Mouse (Mus musculus) hindbrain, embryonic 13.5 days (tissue): ENCODE measurements around the gene Trmt5. TPM values are rescaled to one million over a fixed set of nuclear protein-coding genes. Genes with fewer than 3 reads are reported as not detected.

Experiments used
- ATAC-seq: fragments of 200-750 bp; cut with Nextera tagmentation; 2 replicates; pipeline ENCODE4 v1.8.0; 2017; ENCODE audit warnings: moderate TSS enrichment; ENCODE audit not compliant: low FRiP score
- H3K27ac ChIP-seq: fragments of 300-500 bp; sonication (generic); 2 replicates; pipeline ENCODE4 v1.5.1; 2015; ENCODE audit warnings: inconsistent platforms, mild to moderate bottlenecking, moderate library complexity
- H3K27me3 ChIP-seq: fragments of 300-500 bp; sonication (generic); 2 replicates; pipeline ENCODE4 v1.6.1; 2015; ENCODE audit warnings: mild to moderate bottlenecking, inconsistent platforms
- H3K36me3 ChIP-seq: fragments of 300-500 bp; sonication (generic); 2 replicates; pipeline ENCODE4 v1.6.1; 2015; ENCODE audit warnings: mild to moderate bottlenecking, inconsistent platforms
- H3K4me1 ChIP-seq: fragments of 300-500 bp; sonication (generic); replicated peaks from 2 replicates; pipeline ENCODE4 v1.6.1; 2015; ENCODE audit warnings: inconsistent platforms
- H3K4me2 ChIP-seq: fragments of 300-500 bp; sonication (generic); 2 replicates; pipeline ENCODE4 v1.6.1; 2015; ENCODE audit warnings: inconsistent platforms, mild to moderate bottlenecking, moderate library complexity
- H3K4me3 ChIP-seq: fragments of 300-500 bp; sonication (generic); 2 replicates; pipeline ENCODE4 v1.5.1; 2015; ENCODE audit warnings: mild to moderate bottlenecking, inconsistent platforms
- H3K9ac ChIP-seq: fragments of 300-500 bp; sonication (generic); 2 replicates; pipeline ENCODE4 v1.6.1; 2015; ENCODE audit warnings: mild to moderate bottlenecking, inconsistent platforms
- H3K9me3 ChIP-seq: fragments of 300-500 bp; sonication (generic); 2 replicates; pipeline ENCODE4 v1.6.1; 2016; ENCODE audit warnings: inconsistent platforms
- WGBS: fragments of 180-500 bp; shearing (Covaris S2); methylation state at CpG from one replicate; pipeline ENCODE4 v1.1.7; 2015; 5-methylcytosine and 5-hydroxymethylcytosine counted together
- polyA plus RNA-seq: library from polyadenylated mRNA; unstranded; fragments of >200 nt; fragmentation: Nextera tagmentation; extraction: Ambion mirVana; gene quantifications from 2 replicates; pipeline ENCODE4 v1.2.1, GENCODE M21; 2015

Gene Trmt5
- polyA plus RNA-seq, 1 experiment from 2014 or later, result 12.9 TPM

GRCm38 (mm10) chr12:73308711-73309110 lies 22.2 kb upstream of the Trmt5 start:
- Histone ChIP-seq H3K9ac (no peak overlapping the region), H3K4me1 (no peaks in the 10 kb centered on the region), H3K27ac (no peak overlapping the region), H3K36me3 (peaks cover 12% of the 10 kb centered on the region), H3K4me3 (no peak overlapping the region), H3K9me3 (no peaks in the 10 kb centered on the region), H3K4me2 (no peak overlapping the region), H3K27me3 (no peaks in the 10 kb centered on the region)
- ATAC-seq, result no peak
- 92% methylated on average over 2 of the region's 2 CpGs for WGBS

- no peak for ATAC-seq
- H3K9me3 ChIP-seq, result no peaks in the 10 kb centered on the region
- no peak overlapping the region for H3K4me3 ChIP-seq
- H3K27me3 ChIP-seq, result no peaks in the 10 kb centered on the region
- 91% methylated on average over 4 of the region's 4 CpGs for WGBS
- no peak overlapping the region for H3K4me2 ChIP-seq
- no peak overlapping the region for H3K27ac ChIP-seq
- H3K36me3 ChIP-seq, result peaks cover 16% of the 10 kb centered on the region
- H3K4me1 ChIP-seq, result no peaks in the 10 kb centered on the region
- H3K9ac ChIP-seq, result no peak overlapping the region
Observed at GRCm38 (mm10) chr12:73307750-73308149, 21.2 kb upstream of the Trmt5 start.

GRCm38 (mm10) chr12:73304636-73305035 lies 18.1 kb upstream of the Trmt5 start:
- H3K4me3 ChIP-seq, result no peak overlapping the region
- no peaks in the 10 kb centered on the region for H3K4me1 ChIP-seq
- 85% methylated on average over 4 of the region's 4 CpGs for WGBS
- peaks cover 35% of the 10 kb centered on the region for H3K36me3 ChIP-seq
- H3K9ac ChIP-seq, result no peak overlapping the region
- H3K9me3 ChIP-seq, result no peaks in the 10 kb centered on the region
- no peak overlapping the region for H3K27ac ChIP-seq
- ATAC-seq, result no peak
- H3K27me3 ChIP-seq, result no peaks in the 10 kb centered on the region
- H3K4me2 ChIP-seq, result no peak overlapping the region

GRCm38 (mm10) chr12:73300531-73300930 lies 14.0 kb upstream of the Trmt5 start:
- H3K9ac ChIP-seq, result no peak overlapping the region
- H3K4me1 ChIP-seq, result no peaks in the 10 kb centered on the region
- WGBS, result 92% methylated on average over 2 of the region's 2 CpGs
- H3K4me2 ChIP-seq, result no peak overlapping the region
- H3K27ac ChIP-seq, result no peak overlapping the region
- H3K36me3 ChIP-seq, result peaks cover 45% of the 10 kb centered on the region
- no peak for ATAC-seq
- no peak overlapping the region for H3K4me3 ChIP-seq
- H3K27me3 ChIP-seq, result no peaks in the 10 kb centered on the region
- no peaks in the 10 kb centered on the region for H3K9me3 ChIP-seq

GRCm38 (mm10) chr12:73298621-73299020 lies 12.1 kb upstream of the Trmt5 start:
- no peak for ATAC-seq
- Histone ChIP-seq H3K9ac (no peak overlapping the region), H3K27me3 (no peaks in the 10 kb centered on the region), H3K4me1 (no peaks in the 10 kb centered on the region), H3K36me3 (peaks cover 61% of the 10 kb centered on the region), H3K9me3 (no peaks in the 10 kb centered on the region), H3K4me2 (no peak overlapping the region), H3K27ac (no peak overlapping the region), H3K4me3 (no peak overlapping the region)
- WGBS, result 91% methylated on average over 5 of the region's 5 CpGs

GRCm38 (mm10) chr12:73295505-73296140 lies 9.1 kb upstream of the Trmt5 start:
- no peak for ATAC-seq
- WGBS, result 84% methylated on average over 11 of the region's 11 CpGs
- Histone ChIP-seq H3K27ac (no peak overlapping the region), H3K4me3 (no peak overlapping the region), H3K4me2 (no peak overlapping the region), H3K9ac (no peak overlapping the region), H3K27me3 (no peaks in the 10 kb centered on the region), H3K4me1 (no peaks in the 10 kb centered on the region), H3K9me3 (no peaks in the 10 kb centered on the region), H3K36me3 (peaks cover 53% of the 10 kb centered on the region)

GRCm38 (mm10) chr12:73294884-73295283 lies 8.4 kb upstream of the Trmt5 start:
- Histone ChIP-seq H3K4me1 (no peaks in the 10 kb centered on the region), H3K9ac (no peak overlapping the region), H3K36me3 (peaks cover 46% of the 10 kb centered on the region), H3K4me2 (no peak overlapping the region), H3K9me3 (no peaks in the 10 kb centered on the region), H3K27me3 (no peaks in the 10 kb centered on the region), H3K27ac (no peak overlapping the region), H3K4me3 (no peak overlapping the region)
- ATAC-seq, result no peak

- H3K27ac ChIP-seq, result no peak overlapping the region
- H3K36me3 ChIP-seq, result peaks cover 24% of the 10 kb centered on the region
- H3K4me1 ChIP-seq, result peaks cover 19% of the 10 kb centered on the region
- H3K9me3 ChIP-seq, result no peaks in the 10 kb centered on the region
- no peak overlapping the region for H3K4me3 ChIP-seq
- ATAC-seq, result no peak
- no peak overlapping the region for H3K4me2 ChIP-seq
- 95% methylated on average over 3 of the region's 3 CpGs for WGBS
- no peak overlapping the region for H3K9ac ChIP-seq
- H3K27me3 ChIP-seq, result no peaks in the 10 kb centered on the region
Observed at GRCm38 (mm10) chr12:73288626-73289025, 2.1 kb upstream of the Trmt5 start.

- H3K4me3 ChIP-seq, result peak overlapping the region; percentile 55
- 73% methylated on average over 8 of the region's 8 CpGs for WGBS
- peaks cover 22% of the 10 kb centered on the region for H3K4me1 ChIP-seq
- H3K9ac ChIP-seq, result peak overlapping the region; percentile 78; the same call in 1 of the 2 replicates
- H3K27me3 ChIP-seq, result no peaks in the 10 kb centered on the region
- peaks cover 24% of the 10 kb centered on the region for H3K36me3 ChIP-seq
- no peak overlapping the region for H3K27ac ChIP-seq
- no peaks in the 10 kb centered on the region for H3K9me3 ChIP-seq
- H3K4me2 ChIP-seq, result peak overlapping the region; percentile 62
- ATAC-seq, result no peak
Observed at GRCm38 (mm10) chr12:73287609-73288008, 1.1 kb upstream of the Trmt5 start.

- no peak for ATAC-seq
- 95% methylated on average over 3 of the region's 3 CpGs for WGBS
- no peaks in the 10 kb centered on the region; the same call in 1 of the 2 replicates for H3K9me3 ChIP-seq
Observed at GRCm38 (mm10) chr12:73274921-73275320, 11.6 kb downstream of the Trmt5 start.

GRCm38 (mm10) chr12:73269933-73270332 lies 16.6 kb downstream of the Trmt5 start:
- Histone ChIP-seq H3K4me2 (no peak overlapping the region), H3K27me3 (no peaks in the 10 kb centered on the region), H3K27ac (no peak overlapping the region), H3K9ac (no peak overlapping the region), H3K4me3 (no peak overlapping the region), H3K36me3 (peaks cover 9% of the 10 kb centered on the region), H3K4me1 (no peaks in the 10 kb centered on the region), H3K9me3 (no peaks in the 10 kb centered on the region)
- WGBS, result 95% methylated on average over 4 of the region's 4 CpGs
- no peak for ATAC-seq

More at GRCm38 (mm10) chr12:73274921-73275320, 11.6 kb downstream of the Trmt5 start:
- Histone ChIP-seq H3K27ac (no peak overlapping the region), H3K9ac (no peak overlapping the region), H3K36me3 (peaks cover 47% of the 10 kb centered on the region), H3K4me1 (no peaks in the 10 kb centered on the region), H3K4me2 (no peak overlapping the region), H3K27me3 (no peaks in the 10 kb centered on the region), H3K4me3 (no peak overlapping the region)

- Histone ChIP-seq H3K4me1 (no peaks in the 10 kb centered on the region), H3K4me3 (no peak overlapping the region), H3K36me3 (peaks cover 5% of the 10 kb centered on the region), H3K27me3 (no peaks in the 10 kb centered on the region), H3K9me3 (no peaks in the 10 kb centered on the region), H3K27ac (no peak overlapping the region), H3K9ac (no peak overlapping the region), H3K4me2 (no peak overlapping the region)
- 94% methylated on average over 3 of the region's 3 CpGs for WGBS
- no peak for ATAC-seq
Observed at GRCm38 (mm10) chr12:73269531-73269930, 17.0 kb downstream of the Trmt5 start.

- Histone ChIP-seq H3K4me1 (no peaks in the 10 kb centered on the region), H3K9me3 (no peaks in the 10 kb centered on the region), H3K4me3 (no peak overlapping the region), H3K27me3 (no peaks in the 10 kb centered on the region), H3K27ac (no peak overlapping the region), H3K4me2 (no peak overlapping the region), H3K36me3 (no peaks in the 10 kb centered on the region), H3K9ac (no peak overlapping the region)
- WGBS, result 69% methylated on average over 1 of the region's 1 CpGs
- no peak for ATAC-seq
Observed at GRCm38 (mm10) chr12:73268497-73268896, 18.0 kb downstream of the Trmt5 start.
